Mouse (Mus musculus): ENCODE results near the gene Adcy6.

DNA sequence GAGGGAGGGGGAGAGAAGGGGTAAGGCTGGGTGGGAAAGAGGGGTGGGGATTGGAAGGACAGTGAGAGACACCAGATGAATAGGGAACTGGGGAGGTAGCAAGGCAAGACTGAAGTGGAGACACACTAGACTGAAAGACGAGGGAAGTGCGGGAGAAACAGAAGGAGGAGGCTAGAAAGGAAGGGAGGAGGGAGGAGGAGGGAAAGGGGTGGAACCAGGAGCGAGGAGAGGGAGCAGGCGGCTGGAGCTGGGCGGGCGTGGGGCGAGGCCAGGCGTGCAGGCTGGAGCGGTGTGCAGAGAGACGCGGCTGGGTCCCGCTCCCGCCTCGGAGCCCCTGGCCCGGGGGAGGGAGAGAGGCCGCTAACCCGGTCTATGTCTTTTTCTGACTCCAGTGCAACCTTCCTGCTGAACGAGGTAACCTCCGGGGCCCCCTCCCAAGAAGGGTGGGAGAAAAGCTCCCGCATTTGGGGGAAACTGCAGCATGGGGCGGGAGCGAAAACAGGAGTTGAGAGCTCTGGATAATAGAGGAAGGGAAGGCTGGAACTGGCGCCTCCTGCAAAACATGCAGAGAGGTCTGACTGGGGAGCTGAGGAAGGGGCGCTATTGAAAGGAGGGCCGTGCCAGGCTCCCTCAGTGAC, 22.4 kb upstream of the Adcy6 start:
- TF ChIP-seq CTCF (conservative IDR thresholded peaks at IDR 0.05; ENCODE audit: low read length) (no peak), POU5F1 (IDR thresholded peaks at IDR 0.05; ENCODE audit: borderline replicate concordance, low read length) (no peak), NANOG (IDR thresholded peaks at IDR 0.05; ENCODE audit: borderline replicate concordance, low read length) (no peak)

All from E14TG2a.4 (cell line).